23 mouse cellular contexts compared by ENCODE assay signal in genomic region chr12:11086866-11087265, GRCm38 (mm10).
"Had no signal": no experiment of that assay in that cellular context is flagged by ENCODE, and none has a peak within 500 bp of the region (broad histone marks: within the 10 kb centered on the region; RNA-seq: fewer than 3 reads in every experiment).

No protein-coding gene starts in this region.

- H3K4me3 ChIP-seq: heart, embryonic 10.5 days; heart, embryonic 12.5 days; hindbrain, embryonic 13.5 days; hindbrain, embryonic 15.5 days; kidney, embryonic 15.5 days; limb, embryonic 13.5 days; limb, embryonic 15.5 days had no signal

- ATAC-seq: hindbrain, postnatal 0 days; intestine, embryonic 16.5 days had no signal

- H3K4me1 ChIP-seq: heart, embryonic 10.5 days; heart, embryonic 12.5 days; hindbrain, embryonic 13.5 days; hindbrain, embryonic 15.5 days; kidney, embryonic 15.5 days; limb, embryonic 15.5 days had no signal

- H3K4me2 ChIP-seq: heart, embryonic 12.5 days; hindbrain, embryonic 13.5 days; hindbrain, embryonic 15.5 days; kidney, embryonic 15.5 days; limb, embryonic 13.5 days; limb, embryonic 15.5 days had no signal

- H3K9me3 ChIP-seq: heart, embryonic 10.5 days; heart, embryonic 12.5 days; hindbrain, embryonic 13.5 days; hindbrain, embryonic 15.5 days; kidney, embryonic 15.5 days; limb, embryonic 13.5 days; limb, embryonic 15.5 days had no signal

- H3K36me3 ChIP-seq: heart, embryonic 10.5 days; heart, embryonic 12.5 days; hindbrain, embryonic 13.5 days; hindbrain, embryonic 15.5 days; limb, embryonic 13.5 days; limb, embryonic 15.5 days had no signal

- DNase-seq: gastrocnemius, postnatal 14 days; gastrocnemius, postnatal 36 days; heart, adult 18-20 months; heart, postnatal 10 days; heart, postnatal 36 days; kidney, adult 11 months; kidney, adult 2 months; kidney, adult 9 months; kidney, postnatal 14 days; kidney, postnatal 36 days; layer of hippocampus, adult 9-11 months; layer of hippocampus, postnatal 36 days; left cerebral cortex, postnatal 4 days had no signal

- H3K27me3 ChIP-seq: heart, embryonic 12.5 days; hindbrain, embryonic 13.5 days; hindbrain, embryonic 15.5 days; kidney, embryonic 15.5 days; limb, embryonic 13.5 days; limb, embryonic 15.5 days had no signal

- H3K9ac ChIP-seq: heart, embryonic 12.5 days; hindbrain, embryonic 13.5 days; hindbrain, embryonic 15.5 days; kidney, embryonic 15.5 days; limb, embryonic 13.5 days; limb, embryonic 15.5 days had no signal

- H3K27ac ChIP-seq: heart, embryonic 10.5 days; hindbrain, embryonic 13.5 days; hindbrain, embryonic 15.5 days; hindbrain, postnatal 0 days; kidney, embryonic 15.5 days; kidney, postnatal 0 days; limb, embryonic 13.5 days; limb, embryonic 15.5 days had no signal
